Mouse (Mus musculus): ENCODE results near the gene Bag3. TPM values are rescaled to one million over a fixed set of nuclear protein-coding genes. Genes with fewer than 3 reads are reported as not detected.

Bag3 gene
- total and polyA plus RNA-seq, 3 experiments: 0.13 to 0.24 TPM; not detected in 1

- in situ Hi-C loops (cut with MboI; ENCODE audit: low pct_ligation_motif_present, low pct_unique_long_range_greater_than_20kb, low sequenced_read_pairs): no loop called here
- TF ChIP-seq POLR2A (IDR thresholded peaks at IDR 0.05; ENCODE audit: low read depth, low read length) (no peak), HCFC1 (IDR thresholded peaks at IDR 0.05; ENCODE audit: low read depth, low read length) (no peak), USF1 (IDR thresholded peaks at IDR 0.05; ENCODE audit: low read depth, low read length) (no peak), ZKSCAN1 (IDR thresholded peaks at IDR 0.05; ENCODE audit: borderline replicate concordance, low read depth, low read length) (no peak), NRF1 (IDR thresholded peaks at IDR 0.05; ENCODE audit: low read depth, low read length) (no peak), NELFE (IDR thresholded peaks at IDR 0.05; ENCODE audit: low read depth, low read length) (no peak), EP300 (IDR thresholded peaks at IDR 0.05; ENCODE audit: low read length) (no peak), RAD21 (IDR thresholded peaks at IDR 0.05; ENCODE audit: low read depth, low read length) (no peak)
- H3K4me3 ChIP-seq (replicated peaks in 1 of 3; ENCODE audit: low read depth in 2 of 3, low read length in 2 of 3, poor library complexity in 1 of 3): no peak overlapping the region
- H3K4me2 ChIP-seq (ENCODE audit: insufficient read depth, low read depth, poor library complexity, severe bottlenecking): no peak overlapping the region
- H3K27me3 ChIP-seq (replicated peaks): no peaks in the 10 kb centered on the region
- H3K27ac ChIP-seq (ENCODE audit: insufficient read depth, low read depth): no peak overlapping the region
- dilution Hi-C loops (cut with MboI; ENCODE audit: extremely low pct_ligation_motif_present, extremely low pct_unique_long_range_greater_than_20kb, low sequenced_read_pairs): no loop called here
- H3K9ac ChIP-seq (ENCODE audit: insufficient read depth, low read depth): no peak overlapping the region
- no peaks in the 10 kb centered on the region for H3K4me1 ChIP-seq (ENCODE audit: control insufficient read depth in 1 of 2, insufficient read depth in 2 of 2)
- peaks cover 2% of the 10 kb centered on the region for H3K9me3 ChIP-seq (replicated peaks; ENCODE audit: low read length)
- H3K36me3 ChIP-seq (replicated peaks in 1 of 2; ENCODE audit: control insufficient read depth in 1 of 2, insufficient read depth in 1 of 2, low read length in 1 of 2): no peaks in the 10 kb centered on the region
- no peak for DNase-seq (ENCODE audit: extremely low read depth)
- H3K79me2 ChIP-seq (replicated peaks; ENCODE audit: control insufficient read depth, extremely low read depth, insufficient read depth, poor library complexity, severe bottlenecking): no peaks in the 10 kb centered on the region
These were observed 28.9 kb upstream of the Bag3 start for GRCm38 (mm10) chr7:128494546-128494945.

- no peak overlapping the region for H3K9ac ChIP-seq (ENCODE audit: insufficient read depth, low read depth)
- no peaks in the 10 kb centered on the region for H3K27me3 ChIP-seq (replicated peaks)
- H3K79me2 ChIP-seq (replicated peaks; ENCODE audit: control insufficient read depth, extremely low read depth, insufficient read depth, poor library complexity, severe bottlenecking): no peaks in the 10 kb centered on the region
- no peak overlapping the region for H3K4me3 ChIP-seq (replicated peaks in 1 of 3; ENCODE audit: low read depth in 2 of 3, low read length in 2 of 3, poor library complexity in 1 of 3)
- H3K36me3 ChIP-seq (replicated peaks in 1 of 2; ENCODE audit: control insufficient read depth in 1 of 2, insufficient read depth in 1 of 2, low read length in 1 of 2): no peaks in the 10 kb centered on the region
- no peaks in the 10 kb centered on the region for H3K4me1 ChIP-seq (ENCODE audit: control insufficient read depth in 1 of 2, insufficient read depth in 2 of 2)
- TF ChIP-seq POLR2A (IDR thresholded peaks at IDR 0.05; ENCODE audit: low read depth, low read length) (no peak), ZC3H11A (IDR thresholded peaks at IDR 0.05; ENCODE audit: low read depth, low read length) (no peak), USF1 (IDR thresholded peaks at IDR 0.05; ENCODE audit: low read depth, low read length) (no peak), ELF1 (IDR thresholded peaks at IDR 0.05; ENCODE audit: low read depth, low read length) (no peak), HCFC1 (IDR thresholded peaks at IDR 0.05; ENCODE audit: low read depth, low read length) (no peak), CHD1 (IDR thresholded peaks at IDR 0.05; ENCODE audit: low read depth, low read length) (no peak), MEF2A (IDR thresholded peaks at IDR 0.05; ENCODE audit: borderline replicate concordance, low read depth, low read length) (no peak), E2F4 (IDR thresholded peaks at IDR 0.05; ENCODE audit: insufficient replicate concordance, low read depth, low read length) (no peak), EP300 (IDR thresholded peaks at IDR 0.05; ENCODE audit: low read length) (no peak), TCF12 (IDR thresholded peaks at IDR 0.05; ENCODE audit: low read depth, low read length) (no peak), MAX (IDR thresholded peaks at IDR 0.05; ENCODE audit: low read length) (no peak), ZNF384 (IDR thresholded peaks at IDR 0.05; ENCODE audit: low read depth, low read length) (no peak), RAD21 (IDR thresholded peaks at IDR 0.05; ENCODE audit: low read depth, low read length) (no peak), JUND (conservative IDR thresholded peaks at IDR 0.05; ENCODE audit: low read depth, low read length) (no peak), POLR2AphosphoS2 (IDR thresholded peaks at IDR 0.05; ENCODE audit: low read depth, low read length) (no peak), TBP (conservative IDR thresholded peaks at IDR 0.05; ENCODE audit: low read depth, low read length) (no peak), IRF4 (IDR thresholded peaks at IDR 0.05; ENCODE audit: low read depth, low read length) (no peak), BHLHE40 (IDR thresholded peaks at IDR 0.05; ENCODE audit: low read depth, low read length) (no peak), NRF1 (IDR thresholded peaks at IDR 0.05; ENCODE audit: low read depth, low read length) (no peak), USF2 (conservative IDR thresholded peaks at IDR 0.05; ENCODE audit: low read depth, low read length) (no peak)
- no peak overlapping the region for H3K27ac ChIP-seq (ENCODE audit: insufficient read depth, low read depth)
- no peak overlapping the region for H3K4me2 ChIP-seq (ENCODE audit: insufficient read depth, low read depth, poor library complexity, severe bottlenecking)
- DNase-seq (ENCODE audit: extremely low read depth): no peak
- dilution Hi-C loops (cut with MboI; ENCODE audit: extremely low pct_ligation_motif_present, extremely low pct_unique_long_range_greater_than_20kb, low sequenced_read_pairs) (no loop called here), in situ Hi-C loops (cut with MboI; ENCODE audit: low pct_ligation_motif_present, low pct_unique_long_range_greater_than_20kb, low sequenced_read_pairs) (no loop called here)
- H3K9me3 ChIP-seq (replicated peaks; ENCODE audit: low read length): no peaks in the 10 kb centered on the region
These were observed 23.6 kb upstream of the Bag3 start for GRCm38 (mm10) chr7:128499801-128500200.
